Mouse (Mus musculus) right cerebral cortex, postnatal 14 days (tissue): Measurements from ENCODE around the gene Dbn1.
A peak's percentile ranks its signal among the peaks of the same experiment; 100 is the strongest.

Experiments used
- DNase-seq: peaks from one replicate; pipeline ENCODE4 v3.0.0; 2022

The Dbn1 gene

GRCm38 (mm10) chr13:55510332-55510667, 22.4 kb upstream of the Dbn1 start:
- no peak for DNase-seq

GRCm38 (mm10) chr13:55508531-55508930, 20.6 kb upstream of the Dbn1 start:
- no peak for DNase-seq

DNA sequence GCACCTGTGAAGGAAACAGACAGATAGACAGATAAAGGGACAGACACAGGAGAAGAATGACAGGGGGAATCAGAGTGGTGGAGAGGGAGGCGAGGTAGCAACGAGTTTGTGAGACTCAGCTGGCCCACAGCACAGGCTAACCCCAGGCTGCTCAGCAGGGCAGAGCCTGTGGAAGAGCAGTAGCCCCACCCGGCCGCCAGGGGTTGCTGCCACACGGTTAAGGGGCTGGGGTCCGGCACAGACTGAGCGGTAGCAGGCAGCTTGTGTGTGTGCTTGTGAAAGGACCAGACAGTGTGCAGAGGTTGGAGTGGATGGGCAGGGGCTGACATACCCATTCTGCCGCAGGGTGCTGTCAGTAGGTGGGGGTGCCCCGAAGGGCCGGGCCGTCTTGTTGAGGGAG, 20.0 kb upstream of the Dbn1 start:
- no peak for DNase-seq

- no peak for DNase-seq
Observed at GRCm38 (mm10) chr13:55506697-55507096, 18.8 kb upstream of the Dbn1 start.

DNA sequence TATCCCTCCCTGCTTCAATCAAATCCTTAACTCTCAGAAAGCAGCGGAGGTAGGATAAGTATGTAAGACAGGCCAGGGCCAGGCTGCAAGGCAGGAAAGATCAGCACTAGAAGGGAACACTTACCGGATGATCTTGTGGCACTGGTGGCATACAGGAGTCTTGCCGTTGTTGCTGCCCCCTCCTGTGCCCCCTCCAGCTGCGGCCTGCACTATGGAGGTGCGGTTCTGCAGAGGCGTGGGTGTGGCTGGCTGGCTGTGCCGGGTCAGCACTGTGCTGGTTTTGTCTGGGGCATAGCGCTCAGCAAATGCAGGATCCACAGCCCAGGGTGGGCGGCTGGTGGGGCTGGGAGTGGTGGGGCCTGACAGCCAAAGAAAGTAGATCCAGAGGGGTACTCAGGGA, 17.9 kb upstream of the Dbn1 start:
- no peak for DNase-seq

GRCm38 (mm10) chr13:55504390-55504789, 16.5 kb upstream of the Dbn1 start:
- DNase-seq = no peak

GRCm38 (mm10) chr13:55502405-55502804, 14.5 kb upstream of the Dbn1 start:
- no peak for DNase-seq

GRCm38 (mm10) chr13:55500575-55500974, 12.7 kb upstream of the Dbn1 start:
- no peak for DNase-seq

DNA sequence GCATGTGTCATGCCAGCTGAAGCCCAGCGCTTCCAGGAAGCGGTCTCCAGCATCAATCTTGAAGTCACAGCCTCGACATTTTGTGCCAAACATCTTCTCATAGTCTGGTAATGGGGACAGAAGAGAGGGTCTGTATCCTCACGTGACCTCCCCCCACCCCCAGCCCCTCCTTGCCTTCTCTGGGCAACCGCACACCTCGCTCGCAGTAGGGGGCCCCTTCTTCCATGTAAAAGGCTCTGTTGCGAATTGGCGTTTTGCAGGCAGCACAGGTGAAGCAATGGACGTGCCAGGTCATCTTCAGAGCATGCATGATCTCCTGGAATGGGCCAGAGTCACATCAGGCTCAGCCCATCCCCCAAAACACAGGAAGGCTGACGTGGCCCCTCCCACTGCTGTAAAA, 11.0 kb upstream of the Dbn1 start:
- DNase-seq = no peak

DNA sequence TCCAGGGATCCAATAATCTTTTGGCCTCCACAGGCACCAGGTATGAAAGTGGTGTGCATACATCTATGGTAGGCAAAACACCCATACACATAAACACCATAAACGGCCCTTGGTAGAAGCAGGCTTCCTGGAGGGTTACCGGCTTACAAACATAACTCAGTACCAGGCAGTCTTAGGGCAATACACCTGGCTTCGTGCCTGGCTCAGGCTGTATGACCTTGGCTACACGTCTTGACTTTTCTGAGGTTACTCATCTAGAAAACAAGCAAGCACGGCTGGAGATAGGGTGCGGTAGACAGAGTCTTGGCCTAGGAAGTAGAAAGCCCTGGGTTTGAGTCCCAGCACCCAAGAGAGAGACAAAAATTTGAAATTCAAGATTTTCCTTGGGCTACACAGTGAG, 8.8 kb upstream of the Dbn1 start:
- DNase-seq = no peak

DNA sequence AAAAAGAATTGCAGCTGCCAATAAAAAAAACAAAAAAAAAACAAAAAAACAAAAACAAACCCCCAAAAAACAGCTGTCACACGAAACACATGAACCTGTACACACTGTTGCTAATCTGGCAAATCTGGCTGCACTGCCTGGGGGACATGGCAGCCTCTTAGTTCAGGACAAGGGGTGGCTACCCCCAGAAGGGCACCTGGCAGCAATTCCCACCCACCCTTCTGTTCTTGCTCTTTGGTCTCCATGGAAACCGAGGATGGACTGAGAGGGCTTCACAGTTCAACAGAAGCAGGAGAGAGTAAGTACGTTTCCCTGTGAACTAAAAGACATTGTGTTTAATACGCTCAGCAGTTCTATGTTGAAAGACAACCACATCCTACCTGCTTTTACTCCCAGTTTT, 7.8 kb upstream of the Dbn1 start:
- DNase-seq = no peak

- DNase-seq = no peak
Observed at GRCm38 (mm10) chr13:55494883-55495621, 7.1 kb upstream of the Dbn1 start.

DNA sequence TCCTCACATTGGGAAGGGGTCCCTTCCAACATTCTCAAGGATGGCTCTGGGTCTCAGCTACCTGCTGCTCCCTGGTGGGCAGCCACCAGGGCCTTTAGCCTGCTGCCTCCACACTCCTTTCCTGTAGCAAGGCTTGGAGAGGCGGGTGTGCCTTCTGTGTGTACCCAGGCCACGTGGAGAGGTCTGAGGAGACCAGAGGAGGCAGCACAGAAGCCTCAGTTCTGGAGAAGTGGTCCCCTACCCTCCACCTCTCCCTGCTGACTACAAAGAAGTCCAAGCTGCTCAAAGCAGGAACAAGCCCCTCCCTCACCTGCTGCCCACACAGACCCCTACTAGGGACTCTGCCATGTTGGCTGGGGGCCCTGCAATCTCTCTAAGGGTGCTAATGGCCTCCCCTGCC, 6.3 kb upstream of the Dbn1 start:
- DNase-seq = no peak

DNA sequence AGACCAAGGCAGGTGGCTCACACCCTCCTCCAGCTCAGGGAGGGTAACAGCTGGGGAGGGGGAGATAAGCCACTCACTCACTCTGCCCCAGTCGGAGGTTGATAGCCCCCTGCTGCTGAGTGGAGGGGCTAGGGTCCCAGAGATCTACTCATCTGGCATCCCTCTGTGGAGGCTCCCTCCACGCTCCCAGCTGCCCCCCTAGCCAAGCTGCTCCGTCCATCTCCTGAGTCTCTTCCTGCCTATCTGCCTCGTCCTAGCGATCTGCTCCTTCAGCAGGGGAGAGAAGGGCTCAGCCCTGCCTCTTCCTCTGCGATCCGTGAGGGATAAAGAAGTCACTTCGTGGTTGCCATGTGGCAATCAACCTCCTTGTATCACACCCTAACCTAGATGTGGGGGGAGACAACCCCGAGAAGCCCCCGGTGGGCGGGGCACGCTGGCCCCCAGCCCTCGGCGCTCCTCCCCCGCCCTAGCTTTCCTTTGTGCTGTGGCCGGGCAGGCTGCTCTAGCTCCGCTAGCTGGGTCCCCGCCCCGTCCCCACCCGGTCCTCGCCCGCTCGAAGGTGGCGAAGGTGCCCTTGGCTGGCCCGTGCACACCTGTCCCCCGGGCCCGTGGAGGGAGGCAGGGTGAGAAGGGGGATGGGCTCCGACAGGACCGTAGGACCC, 864 bp downstream of the Dbn1 start:
- DNase-seq = no peak

DNA sequence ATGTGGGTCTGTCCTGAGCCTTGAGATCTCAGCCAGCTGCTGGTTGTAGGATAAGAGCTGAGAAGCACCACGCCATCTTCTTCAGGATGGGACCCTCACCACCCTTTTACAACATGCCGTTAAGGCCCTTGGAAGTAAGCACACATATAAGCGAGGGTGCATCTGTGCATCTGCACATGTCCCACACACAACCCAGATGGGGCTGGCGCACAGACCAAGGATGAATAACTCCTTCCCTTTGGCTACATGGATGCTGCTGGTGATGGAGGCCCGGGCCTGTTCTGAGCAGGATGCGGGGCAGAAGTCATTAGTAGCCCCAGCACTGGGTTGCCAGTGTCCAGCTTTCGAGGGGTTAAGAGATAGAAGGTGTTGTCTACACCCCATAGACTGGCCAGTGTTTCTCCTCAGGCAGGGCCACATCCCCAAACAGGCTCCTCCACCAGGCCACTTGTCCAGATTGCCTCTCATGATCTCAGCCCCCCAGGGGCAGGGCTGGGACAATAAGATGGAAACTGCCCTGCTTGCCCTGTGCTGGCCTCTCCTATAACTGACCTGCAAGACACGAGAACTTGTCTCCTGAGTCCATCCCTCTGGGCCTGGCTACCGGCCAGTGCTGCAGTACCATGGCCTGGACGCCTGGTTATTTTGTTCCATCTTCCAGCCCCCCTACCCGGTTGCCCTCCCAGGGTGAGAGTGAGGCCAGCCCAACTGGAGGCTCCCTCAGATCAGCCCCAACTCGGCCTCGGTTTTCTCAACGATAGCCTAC, 1.7 kb downstream of the Dbn1 start:
- no peak for DNase-seq

DNA sequence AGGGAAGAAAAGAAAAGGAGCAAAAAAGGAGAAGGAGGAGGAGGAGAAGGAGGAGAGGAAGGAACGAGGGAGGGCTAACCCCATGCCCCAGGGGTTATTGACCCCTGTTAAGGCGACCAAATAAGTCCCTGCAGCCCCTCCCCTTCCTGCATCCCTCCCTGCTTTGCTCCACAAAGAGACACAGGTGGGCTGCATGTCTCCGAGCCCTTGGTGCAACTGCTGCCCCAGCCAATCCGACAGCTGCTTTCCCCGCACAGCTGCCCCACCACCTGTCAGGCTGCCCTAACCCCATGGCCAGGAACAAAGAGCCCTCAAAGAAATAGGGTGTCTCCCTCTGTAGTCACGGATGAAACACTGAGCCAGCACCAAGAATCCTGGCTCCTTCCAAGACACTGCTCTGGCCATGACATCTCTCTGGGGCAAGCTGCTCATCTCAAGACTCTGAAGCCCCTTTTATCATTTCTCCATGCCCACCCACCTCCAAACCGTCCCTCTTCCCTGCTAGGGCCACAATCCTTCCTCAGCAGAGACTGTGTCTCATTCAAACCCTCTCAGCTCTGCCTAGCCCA, 3.3 kb downstream of the Dbn1 start:
- DNase-seq = no peak

DNA sequence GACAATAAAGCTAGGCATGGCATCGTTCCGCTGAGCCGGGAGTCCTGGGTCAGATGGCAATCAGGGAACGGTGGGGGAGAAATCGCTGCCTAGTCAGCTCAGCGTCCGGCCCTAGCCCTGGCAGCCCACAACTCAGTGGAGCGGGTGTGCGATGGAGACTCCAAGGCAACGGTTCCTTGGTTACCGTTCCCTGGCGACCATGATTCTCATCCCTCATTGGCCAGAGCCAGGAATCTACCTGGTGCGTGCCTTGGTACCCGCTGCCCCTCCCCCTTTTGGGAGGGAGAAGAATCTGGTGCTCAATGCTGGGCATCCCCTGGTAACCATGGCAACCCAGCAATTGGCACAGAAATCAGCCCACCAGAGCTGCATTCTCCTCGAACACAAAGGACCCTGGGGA, 4.3 kb downstream of the Dbn1 start:
- peak; percentile 94 for DNase-seq

DNA sequence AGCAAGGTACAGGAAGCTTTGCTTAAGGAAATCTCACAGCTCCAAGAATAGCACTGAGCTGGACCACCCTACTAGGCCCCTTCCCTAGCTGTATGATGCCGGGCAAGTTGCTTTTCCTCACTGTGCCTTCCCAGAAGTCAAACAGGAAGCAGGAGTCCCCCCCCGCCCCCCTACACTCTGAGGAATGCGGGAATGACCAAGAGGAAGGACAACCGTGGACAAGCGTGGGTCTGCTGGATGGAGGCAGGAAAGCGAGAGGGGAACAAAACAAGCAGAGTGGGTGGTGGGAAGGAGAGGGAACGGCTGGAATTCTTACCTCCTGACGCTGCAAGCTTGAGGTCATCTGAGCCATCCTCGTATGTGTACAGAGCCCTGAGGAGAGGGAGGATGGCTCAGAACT, 4.8 kb downstream of the Dbn1 start:
- no peak for DNase-seq

- no peak for DNase-seq
Observed at GRCm38 (mm10) chr13:55482542-55482941, 5.4 kb downstream of the Dbn1 start.

DNA sequence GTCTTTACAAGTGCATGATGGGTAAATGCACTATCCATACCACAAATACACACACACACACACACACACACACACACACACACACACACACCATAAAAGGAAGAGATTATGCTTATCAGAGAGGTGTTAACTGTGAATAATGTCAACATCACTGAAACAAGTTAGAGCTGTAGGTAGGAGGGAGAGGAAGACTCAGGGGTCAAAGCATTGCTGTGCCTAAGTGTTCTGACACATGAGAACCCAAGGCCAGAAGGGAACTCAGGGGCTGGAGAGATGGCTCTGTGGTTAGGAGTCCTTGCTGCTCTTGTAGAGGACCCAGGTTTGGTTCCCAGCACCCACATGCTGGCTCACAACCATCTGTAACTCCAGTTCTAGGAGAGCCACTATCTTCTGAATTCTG, 8.0 kb downstream of the Dbn1 start:
- DNase-seq = no peak

DNA sequence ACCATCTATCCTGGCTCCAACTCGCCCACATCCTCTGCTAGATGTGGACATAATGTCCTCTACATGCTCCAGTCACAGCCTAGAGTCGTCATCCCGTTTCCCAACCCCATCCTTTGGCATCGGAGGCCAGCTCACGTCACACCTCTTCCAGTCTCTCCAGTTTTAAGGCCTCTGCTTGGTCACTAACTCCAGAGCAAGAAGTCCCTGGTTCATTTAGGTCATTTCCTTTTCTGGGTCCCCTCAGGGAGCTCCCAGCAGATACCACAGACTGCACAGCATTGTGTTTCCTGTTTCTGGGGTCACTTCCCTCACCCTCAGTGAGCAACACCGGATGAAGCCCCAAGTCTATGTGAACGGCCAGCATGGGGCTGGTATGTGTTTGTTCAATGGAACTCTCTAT, 8.9 kb downstream of the Dbn1 start:
- DNase-seq = no peak

GRCm38 (mm10) chr13:55478036-55478435, 9.9 kb downstream of the Dbn1 start:
- DNase-seq = peak; percentile 73

GRCm38 (mm10) chr13:55477492-55477891, 10.4 kb downstream of the Dbn1 start:
- DNase-seq = no peak

DNA sequence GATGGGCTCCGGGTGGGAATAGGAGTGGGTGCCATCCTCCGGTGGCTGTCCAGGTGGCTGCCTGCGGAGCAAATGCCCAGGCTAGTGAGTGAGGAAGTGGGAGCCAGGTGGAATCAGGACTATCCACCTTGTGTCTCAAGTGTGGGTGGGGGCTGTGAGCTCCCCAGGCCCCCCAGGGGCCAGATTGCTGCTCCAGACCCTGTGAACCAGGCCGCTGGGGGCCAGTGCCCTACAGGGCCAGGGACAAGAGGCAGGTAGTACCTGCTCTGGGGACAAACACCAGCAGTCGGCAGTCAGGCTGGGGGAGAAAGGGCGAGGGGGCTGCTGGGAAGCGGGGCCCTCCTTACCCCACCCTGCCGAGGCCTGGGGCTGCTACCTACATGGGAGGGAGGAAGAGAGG, 11.7 kb downstream of the Dbn1 start:
- DNase-seq = no peak
